Mouse (Mus musculus) heart, postnatal 14 days (tissue): Measurements from ENCODE around the gene Slc29a4. TPM values are rescaled to one million over a fixed set of nuclear protein-coding genes. Genes with fewer than 3 reads are reported as not detected.

Source experiments
- DNase-seq, 2 experiments: peaks; one replicate each; pipeline ENCODE4 v3.0.0; 2021 to 2022
- intact Hi-C: fragments of 180-260 bp; cut with DNase I; formaldehyde crosslinking; loops from one replicate; pipeline ENCODE4 v1.15.1; 2025
- long read RNA-seq, 2 experiments: library from polyadenylated mRNA; stranded (forward); transcript quantifications; one replicate each; pipeline ENCODE4 v2.0.0; 2021
- total RNA-seq, 2 experiments: library from RNA; stranded (reverse); gene quantifications; 2 replicates each; pipeline ENCODE4 v1.2.3; 2021

The Slc29a4 gene
- total RNA-seq, result under 1 TPM; 0.63 to 0.69 TPM
- long read RNA-seq, experiment 1, partial matches to known transcripts, result 1 of 2 reads
- long read RNA-seq, experiment 1, other reads (novel, unspliced or antisense), result 1 of 2 reads
- long read RNA-seq, experiment 2, partial matches to known transcripts, result 0 of 2 reads
- long read RNA-seq, experiment 2, other reads (novel, unspliced or antisense), result 0 of 2 reads

GRCm38 (mm10) chr5:142692248-142692647, at the start of gene Slc29a4:
Gene Slc29a4, plus strand, starts transcription at chr5:142692512.
- DNase-seq, result no peak
- intact Hi-C loops, result no loop called here

- DNase-seq, result no peak
- intact Hi-C loops, result no loop called here
Measured at GRCm38 (mm10) chr5:142648162-142648561, 44.1 kb upstream of the Slc29a4 start.

- DNase-seq, result no peak
- intact Hi-C loops, result no loop called here
Measured at GRCm38 (mm10) chr5:142649460-142650050, 42.8 kb upstream of the Slc29a4 start.

- intact Hi-C loops, result no loop called here
Measured at GRCm38 (mm10) chr5:142650390-142650789, 41.9 kb upstream of the Slc29a4 start.

GRCm38 (mm10) chr5:142650794-142651497, 41.4 kb upstream of the Slc29a4 start:
- no peak for DNase-seq
- intact Hi-C loops, result no loop called here

More at GRCm38 (mm10) chr5:142650390-142650789, 41.9 kb upstream of the Slc29a4 start:
- no peak for DNase-seq

GRCm38 (mm10) chr5:142652266-142652665, 40.0 kb upstream of the Slc29a4 start:
- intact Hi-C loops, result no loop called here
- DNase-seq, result no peak

- DNase-seq, result no peak
- intact Hi-C loops, result no loop called here
Measured at GRCm38 (mm10) chr5:142660656-142661434, 31.5 kb upstream of the Slc29a4 start.

- no peak for DNase-seq
- intact Hi-C loops, result no loop called here
Measured at GRCm38 (mm10) chr5:142667921-142668320, 24.4 kb upstream of the Slc29a4 start.

- DNase-seq, result no peak
- intact Hi-C loops, result no loop called here
Measured at GRCm38 (mm10) chr5:142668556-142669263, 23.6 kb upstream of the Slc29a4 start.

GRCm38 (mm10) chr5:142669726-142670125, 22.6 kb upstream of the Slc29a4 start:
- intact Hi-C loops, result no loop called here
- peak in 1 of 2 experiments; percentile 8 for DNase-seq

GRCm38 (mm10) chr5:142673082-142673481, 19.2 kb upstream of the Slc29a4 start:
- DNase-seq, result peak in 1 of 2 experiments; percentile 9
- intact Hi-C loops, result no loop called here

- no peak for DNase-seq
- intact Hi-C loops, result loop anchor here (5.0 kb wide), 1 partner anchor 39 kb away; no protein-coding TSS in a partner anchor
Measured at GRCm38 (mm10) chr5:142678141-142678571, 14.2 kb upstream of the Slc29a4 start.

- intact Hi-C loops, result loop anchor here (5.0 kb wide), 1 partner anchor 38 kb away; no protein-coding TSS in a partner anchor
- DNase-seq, result no peak
Measured at GRCm38 (mm10) chr5:142679065-142679464, 13.2 kb upstream of the Slc29a4 start.

- DNase-seq, result no peak
- intact Hi-C loops, result no loop called here
Measured at GRCm38 (mm10) chr5:142681911-142682310, 10.4 kb upstream of the Slc29a4 start.

GRCm38 (mm10) chr5:142682529-142682928, 9.8 kb upstream of the Slc29a4 start:
- DNase-seq, result no peak
- intact Hi-C loops, result no loop called here

GRCm38 (mm10) chr5:142688866-142689265, 3.4 kb upstream of the Slc29a4 start:
- DNase-seq, result no peak
- intact Hi-C loops, result no loop called here

- no peak for DNase-seq
- intact Hi-C loops, result no loop called here
Measured at GRCm38 (mm10) chr5:142690343-142690742, 2.0 kb upstream of the Slc29a4 start.

- no peak for DNase-seq
Measured at GRCm38 (mm10) chr5:142692971-142693737, 842 bp downstream of the Slc29a4 start.

GRCm38 (mm10) chr5:142693738-142694430, 1.6 kb downstream of the Slc29a4 start:
- no peak for DNase-seq
- intact Hi-C loops, result no loop called here

More at GRCm38 (mm10) chr5:142692971-142693737, 842 bp downstream of the Slc29a4 start:
- intact Hi-C loops, result no loop called here
